Mouse (Mus musculus) CD4-positive, CD25-positive, alpha-beta regulatory T cell, adult 2 months (primary cell): ENCODE results near the gene Noct.
A peak's percentile ranks its signal among the peaks of the same experiment; 100 is the strongest.

Experiments
- DNase-seq: peaks from one replicate; pipeline ENCODE4 v3.0.0-alpha.2; 2012; ENCODE audit warnings: low read depth, low spot score

Gene Noct

DNA sequence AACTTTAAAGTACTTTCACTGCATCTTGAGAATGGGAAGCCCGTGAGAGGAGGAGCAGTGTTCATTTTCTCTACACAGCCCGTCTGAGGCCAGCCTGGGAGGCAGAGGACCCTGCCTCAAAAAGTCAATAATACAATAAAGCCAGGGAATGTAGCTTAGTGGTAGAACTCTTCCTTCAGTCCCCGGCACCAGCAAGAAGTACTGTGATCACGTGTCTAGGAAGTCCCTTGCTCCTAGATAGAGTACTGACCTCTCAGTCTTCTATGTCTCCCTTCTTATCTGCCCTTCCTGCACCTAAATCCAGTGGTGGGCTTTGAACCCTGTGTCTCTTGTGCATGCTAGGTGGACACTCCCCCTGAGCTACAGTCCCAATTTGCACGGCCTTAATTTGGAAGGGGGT, 6.6 kb downstream of the Noct start:
- DNase-seq, result no peak

DNA sequence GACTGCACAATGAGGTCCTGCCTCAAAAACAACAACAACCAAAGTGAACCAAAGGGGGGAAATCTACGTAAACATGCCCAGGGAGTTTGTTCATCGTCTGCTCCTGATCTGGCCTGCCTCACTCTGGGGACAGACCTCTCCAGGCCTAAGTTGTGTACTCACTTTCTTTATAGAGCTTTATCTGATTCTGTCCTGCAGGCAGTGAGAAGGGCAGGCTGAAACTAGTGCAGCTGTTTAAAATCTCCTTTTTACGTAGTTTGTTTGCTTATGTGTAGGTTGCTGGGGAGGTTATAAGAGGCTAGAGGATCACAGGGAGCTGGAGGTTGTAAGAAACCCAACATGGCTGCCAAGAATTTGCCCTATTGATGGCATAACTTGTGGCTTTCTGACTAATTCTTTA, 7.3 kb downstream of the Noct start:
- DNase-seq, result no peak

GRCm38 (mm10) chr3:51232205-51232910, 8.1 kb downstream of the Noct start:
- DNase-seq, result no peak

- no peak for DNase-seq
These were observed 9.2 kb downstream of the Noct start for GRCm38 (mm10) chr3:51233474-51233873.

DNA sequence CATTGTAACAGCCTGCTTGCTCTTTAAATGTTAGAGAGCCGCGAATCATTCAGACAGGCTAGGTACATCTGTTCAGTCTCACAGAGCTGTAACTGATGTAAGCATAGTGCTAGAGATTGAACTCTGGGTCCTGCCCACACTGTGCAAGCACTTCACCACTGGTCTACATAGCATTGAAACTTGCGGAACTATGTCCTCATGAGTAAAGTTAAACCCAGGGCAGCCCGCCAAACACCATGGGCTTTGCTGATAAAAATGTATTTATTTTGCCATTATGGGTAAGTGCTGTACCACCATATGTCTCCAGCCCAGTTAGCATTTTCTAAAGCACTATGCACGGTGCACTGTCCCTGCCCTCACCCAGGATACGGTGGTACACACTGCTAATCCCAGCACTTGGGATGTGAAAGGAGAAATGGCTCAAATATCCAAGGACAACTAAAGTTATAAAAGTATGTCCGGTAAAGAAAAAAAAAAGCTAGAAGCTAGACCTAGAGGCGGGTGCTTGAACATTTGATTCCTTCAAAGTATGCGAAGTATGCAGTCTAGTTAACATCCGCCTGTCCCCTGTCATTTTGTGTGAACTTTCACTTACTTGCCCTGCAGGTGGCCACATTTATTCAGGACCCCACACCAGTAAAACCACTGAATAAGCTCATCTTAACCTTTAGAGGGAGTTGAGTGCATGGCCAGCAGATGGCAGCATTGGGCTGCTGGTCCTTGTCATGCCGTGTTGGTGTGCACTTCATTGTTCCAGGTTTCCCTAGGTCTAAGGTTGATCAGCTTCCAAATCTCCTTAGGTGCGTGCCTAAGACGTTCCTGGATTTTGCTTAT, 9.9 kb downstream of the Noct start:
- DNase-seq, result peak; percentile 92

GRCm38 (mm10) chr3:51234752-51235055, 10.5 kb downstream of the Noct start:
- DNase-seq, result no peak

DNA sequence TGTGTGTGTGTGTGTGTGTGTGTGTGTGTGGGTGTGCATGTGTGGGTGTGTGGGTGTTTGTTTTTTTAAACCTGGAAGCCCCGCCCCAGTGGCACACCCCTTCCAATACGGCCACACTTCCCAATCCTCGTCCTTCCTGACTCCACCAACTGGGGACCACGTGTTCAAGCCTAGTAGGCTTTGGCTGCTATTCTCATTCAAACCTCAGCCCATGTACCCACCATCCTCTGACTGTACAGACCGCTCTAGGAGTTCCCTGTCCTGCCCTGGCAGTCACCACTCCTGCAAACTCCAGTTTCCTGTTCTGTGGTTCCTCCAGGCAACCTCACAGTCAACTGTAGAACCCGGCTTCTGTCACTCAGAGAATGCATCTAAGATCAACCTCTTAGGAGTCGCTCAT, 14.3 kb downstream of the Noct start:
- no peak for DNase-seq

GRCm38 (mm10) chr3:51239541-51239940, 15.3 kb downstream of the Noct start:
- no peak for DNase-seq

GRCm38 (mm10) chr3:51247704-51248103, 23.5 kb downstream of the Noct start:
- no peak for DNase-seq

GRCm38 (mm10) chr3:51248600-51248999, 24.4 kb downstream of the Noct start:
- DNase-seq, result no peak

DNA sequence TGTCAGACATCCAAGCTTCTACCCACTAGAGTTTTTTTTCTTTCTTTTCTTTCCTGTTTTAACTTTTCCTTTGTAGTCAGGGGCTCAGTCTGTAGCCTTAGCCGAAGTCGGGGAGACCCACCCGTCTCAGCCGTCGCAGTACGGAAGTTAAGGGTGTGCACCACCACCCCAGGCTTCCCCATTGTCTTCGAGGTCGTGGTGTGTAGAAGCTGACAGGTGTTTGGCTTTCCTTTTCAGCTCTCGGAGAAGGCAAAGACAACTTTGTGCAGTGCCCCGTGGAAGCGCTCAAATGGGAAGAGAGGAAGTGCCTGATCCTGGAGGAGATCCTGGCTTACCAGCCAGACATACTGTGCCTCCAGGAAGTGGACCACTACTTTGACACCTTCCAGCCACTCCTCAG, 25.2 kb downstream of the Noct start:
- DNase-seq, result no peak

DNA sequence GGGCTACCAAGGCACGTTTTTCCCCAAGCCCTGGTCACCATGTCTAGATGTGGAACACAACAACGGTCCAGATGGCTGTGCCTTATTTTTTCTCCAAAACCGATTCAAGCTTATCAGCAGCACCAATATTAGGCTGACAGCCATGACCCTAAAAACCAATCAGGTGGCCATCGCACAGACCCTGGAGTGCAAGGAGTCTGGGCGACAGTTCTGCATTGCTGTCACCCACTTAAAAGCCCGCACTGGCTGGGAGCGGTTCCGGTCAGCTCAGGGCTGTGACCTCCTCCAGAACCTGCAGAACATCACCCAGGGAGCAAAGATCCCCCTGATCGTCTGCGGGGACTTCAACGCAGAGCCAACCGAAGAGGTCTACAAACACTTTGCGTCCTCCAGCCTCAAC, 25.6 kb downstream of the Noct start:
- DNase-seq, result no peak

DNA sequence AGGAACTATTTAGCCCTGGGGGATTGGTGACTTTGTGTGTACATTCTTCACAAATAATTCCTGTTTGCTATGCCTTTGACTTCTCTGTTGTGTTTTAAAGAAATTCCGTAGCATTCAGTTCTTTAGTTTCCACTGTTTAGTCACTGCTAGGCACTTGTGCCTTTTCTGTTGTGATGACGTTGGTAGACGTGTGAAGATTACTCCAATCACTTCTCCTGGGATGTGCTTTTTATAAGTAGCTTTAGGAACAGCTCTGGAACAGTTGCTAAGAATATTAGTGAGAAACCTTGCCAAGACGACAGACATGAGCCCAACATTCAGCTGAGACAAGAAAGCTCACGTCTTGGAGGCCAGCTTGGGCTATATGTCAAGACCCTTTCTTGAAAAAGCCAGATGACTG, 26.8 kb downstream of the Noct start:
- no peak for DNase-seq

GRCm38 (mm10) chr3:51252223-51252622, 28.0 kb downstream of the Noct start:
- no peak for DNase-seq

GRCm38 (mm10) chr3:51252689-51253402, 28.6 kb downstream of the Noct start:
- no peak for DNase-seq

DNA sequence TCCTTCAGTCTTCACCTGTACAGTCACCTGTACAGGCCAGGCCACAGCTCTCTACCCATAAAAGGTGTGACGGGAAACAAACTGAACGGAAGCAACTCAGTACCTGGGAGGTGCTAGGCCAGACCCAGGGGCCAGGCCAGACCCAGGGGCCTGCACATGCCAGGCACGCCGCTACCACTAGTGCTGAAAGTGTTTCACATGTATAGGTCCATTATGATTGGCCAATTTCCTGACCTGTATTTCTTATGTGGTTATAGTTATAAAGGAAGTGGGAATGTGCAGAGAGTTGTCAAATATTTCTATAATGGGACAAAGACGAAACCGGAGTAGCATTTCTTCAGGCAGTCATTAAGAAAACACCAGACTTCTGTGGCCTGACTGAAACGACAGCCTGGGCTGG, 30.5 kb downstream of the Noct start:
- no peak for DNase-seq

DNA sequence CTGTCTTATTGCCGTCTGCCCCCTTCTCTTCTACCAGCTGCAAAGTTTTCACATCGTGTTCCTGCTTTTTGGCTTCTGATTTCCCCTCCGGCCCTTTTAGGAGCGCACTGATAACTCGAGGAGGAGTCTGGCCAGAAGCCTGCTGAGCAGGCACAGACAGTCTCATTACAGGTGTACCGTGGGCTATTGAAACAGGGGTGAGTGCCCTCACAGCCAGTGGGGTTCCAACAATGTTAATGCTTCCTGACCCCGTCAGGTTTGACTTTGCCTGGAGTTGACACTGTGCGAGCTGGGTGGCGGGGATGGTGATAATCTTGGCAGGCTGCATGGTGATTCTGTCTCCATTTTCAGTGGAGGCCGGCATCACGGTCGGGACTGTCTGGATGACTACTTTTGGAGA, 32.2 kb downstream of the Noct start:
- no peak for DNase-seq

DNA sequence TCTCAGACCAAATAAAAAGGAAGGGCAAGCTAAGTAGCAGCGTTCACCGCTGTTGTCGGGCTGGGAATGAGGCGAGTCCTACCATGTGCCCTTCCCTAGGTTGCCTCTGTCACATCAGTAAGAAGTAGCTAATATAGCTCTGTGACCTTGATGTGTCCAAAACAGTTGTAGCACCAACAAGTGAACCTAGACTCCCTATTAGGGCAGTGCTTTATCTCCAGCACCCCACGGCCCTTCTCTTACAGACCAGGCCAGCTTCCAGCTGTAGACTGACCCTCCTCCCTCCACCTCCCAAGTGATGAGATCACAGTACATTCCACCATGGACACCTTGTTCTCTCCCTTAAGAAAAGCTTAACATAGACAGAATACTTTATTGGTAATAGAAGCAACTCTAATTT, 33.8 kb downstream of the Noct start:
- no peak for DNase-seq

DNA sequence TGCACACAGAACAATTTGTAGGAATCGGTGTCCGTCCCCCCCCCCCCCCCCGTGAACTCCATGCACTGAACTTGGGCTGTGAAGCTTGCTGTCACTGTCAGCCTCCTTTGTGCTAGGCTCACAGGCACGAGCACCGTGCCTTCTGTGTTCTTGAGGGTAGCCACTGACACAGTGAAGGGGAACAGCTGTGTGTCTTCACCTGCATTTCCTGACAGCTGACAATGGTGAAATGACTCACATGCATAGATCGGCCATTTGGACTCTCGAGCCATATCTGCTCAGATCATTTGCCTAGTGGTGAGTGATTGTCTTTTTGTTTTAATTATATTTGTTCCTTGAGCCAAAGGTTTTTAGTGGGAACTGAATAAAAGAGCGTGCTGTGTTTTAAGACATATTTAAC, 38.7 kb downstream of the Noct start:
- DNase-seq, result no peak

GRCm38 (mm10) chr3:51268434-51268833, 44.2 kb downstream of the Noct start:
- DNase-seq, result no peak

- peak; percentile 62 for DNase-seq
These were observed 46.0 kb downstream of the Noct start for GRCm38 (mm10) chr3:51270069-51270817.

GRCm38 (mm10) chr3:51275956-51276398, 51.7 kb downstream of the Noct start:
- peak; percentile 98 for DNase-seq
